Mouse (Mus musculus) liver, postnatal 0 days (tissue): ENCODE measurements around the gene Pde4d. TPM values are rescaled to one million over a fixed set of nuclear protein-coding genes. Genes with fewer than 3 reads are reported as not detected.

ENCODE experiments used
- ATAC-seq: fragments of 200-750 bp; cut with Nextera tagmentation; 2 replicates; pipeline ENCODE4 v1.8.0; 2017; ENCODE audit warnings: mild to moderate bottlenecking, moderate library complexity
- DNase-seq: peaks from one replicate; pipeline ENCODE4 v3.0.0-alpha.2; 2016
- H3K27ac ChIP-seq: fragments of 300-500 bp; sonication (generic); 2 replicates; pipeline ENCODE4 v1.5.1; 2014; ENCODE audit warnings: antibody characterized with exemption, moderate library complexity, mild to moderate bottlenecking, low read depth
- H3K27me3 ChIP-seq: fragments of 300-500 bp; sonication (generic); 2 replicates; pipeline ENCODE4 v1.6.1; 2014; ENCODE audit warnings: low read length, control low read depth, mixed read lengths; ENCODE audit not compliant: insufficient read depth
- H3K36me3 ChIP-seq: fragments of 300-500 bp; sonication (generic); replicated peaks from 2 replicates; pipeline ENCODE4 v1.6.1; 2014; ENCODE audit warnings: mild to moderate bottlenecking, control low read depth, low read length, moderate library complexity, mixed read lengths; ENCODE audit not compliant: insufficient read depth
- H3K4me1 ChIP-seq: fragments of 300-500 bp; sonication (generic); 2 replicates; pipeline ENCODE4 v1.6.1; 2014; ENCODE audit warnings: antibody characterized with exemption, mild to moderate bottlenecking, control low read depth; ENCODE audit not compliant: insufficient read depth
- H3K4me2 ChIP-seq: fragments of 300-500 bp; sonication (generic); 2 replicates; pipeline ENCODE4 v1.6.1; 2014; ENCODE audit warnings: low read depth, mild to moderate bottlenecking, low read length, moderate library complexity, mixed read lengths
- H3K4me3 ChIP-seq: fragments of 300-500 bp; sonication (generic); 2 replicates; pipeline ENCODE4 v1.5.1; 2014; ENCODE audit warnings: low read depth, low read length
- H3K9ac ChIP-seq: fragments of 300-500 bp; sonication (generic); replicated peaks from 2 replicates; pipeline ENCODE4 v1.6.1; 2014; ENCODE audit warnings: mild to moderate bottlenecking, moderate library complexity
- H3K9me3 ChIP-seq: fragments of 300-500 bp; sonication (generic); 2 replicates; pipeline ENCODE4 v1.6.1; 2016; ENCODE audit warnings: mild to moderate bottlenecking, control low read depth, low read length, mixed read lengths
- CTCF ChIP-seq: sonication (generic); IDR thresholded peaks from 2 replicates; pipeline ENCODE4 v1.5.1; 2016; ENCODE audit warnings: antibody characterized with exemption, low read depth
- EP300 ChIP-seq: IDR thresholded peaks from 2 replicates; pipeline ENCODE4 v1.6.1; 2016; ENCODE audit warnings: antibody characterized with exemption, low read depth, mild to moderate bottlenecking
- WGBS: fragments of 180-500 bp; shearing (Covaris S2); extraction: QIAGEN DNeasy Blood & Tissue Kit; methylation state at CpG from one replicate; pipeline ENCODE4 v1.1.7; 2014; ENCODE audit not compliant: insufficient replicate concordance; 5-methylcytosine and 5-hydroxymethylcytosine counted together
- polyA plus RNA-seq: library from polyadenylated mRNA; unstranded; fragments of >200 nt; fragmentation: Nextera tagmentation; extraction: Ambion mirVana; gene quantifications from 2 replicates; pipeline ENCODE4 v1.2.1, GENCODE M21; 2015

Gene Pde4d
- polyA plus RNA-seq, 1 experiment from 2014 or later = 6.1 TPM

- Histone ChIP-seq H3K4me3 (no peak overlapping the region), H3K27ac (no peak overlapping the region), H3K36me3 (no peaks in the 10 kb centered on the region), H3K27me3 (no peaks in the 10 kb centered on the region), H3K4me1 (no peaks in the 10 kb centered on the region), H3K9ac (no peak overlapping the region), H3K9me3 (no peaks in the 10 kb centered on the region), H3K4me2 (no peak overlapping the region)
- TF ChIP-seq EP300 (no peak), CTCF (no peak)
- DNase-seq (no peak), ATAC-seq (no peak)
- 86% methylated on average over 9 of the region's 9 CpGs for WGBS
These were observed 719.0 kb downstream of the Pde4d start for GRCm38 (mm10) chr13:109168556-109169334.

DNA sequence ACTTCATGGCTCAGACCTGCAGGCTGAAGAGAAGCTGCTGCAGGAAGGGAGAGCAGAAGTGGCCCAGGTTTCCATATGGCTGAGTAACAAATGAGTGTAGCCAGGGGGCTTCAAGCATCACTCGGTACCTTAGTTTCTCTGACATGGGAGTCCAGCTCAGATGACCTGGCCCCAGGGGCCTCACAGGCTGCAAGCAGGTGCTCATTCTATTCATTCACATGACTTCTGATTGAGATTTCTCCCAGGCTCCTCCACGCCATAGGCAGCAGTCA is 719.5 kb downstream of the Pde4d start:
- DNase-seq (no peak), ATAC-seq (no peak)
- H3K27me3 ChIP-seq = no peaks in the 10 kb centered on the region
- no peaks in the 10 kb centered on the region for H3K36me3 ChIP-seq
- TF ChIP-seq CTCF (no peak), EP300 (no peak)
- H3K9me3 ChIP-seq = no peaks in the 10 kb centered on the region
- no peak overlapping the region for H3K4me2 ChIP-seq
- H3K4me3 ChIP-seq = no peak overlapping the region
- 80% methylated on average over 2 of the region's 2 CpGs for WGBS
- H3K4me1 ChIP-seq = no peaks in the 10 kb centered on the region
- no peak overlapping the region for H3K9ac ChIP-seq
- no peak overlapping the region for H3K27ac ChIP-seq

DNA sequence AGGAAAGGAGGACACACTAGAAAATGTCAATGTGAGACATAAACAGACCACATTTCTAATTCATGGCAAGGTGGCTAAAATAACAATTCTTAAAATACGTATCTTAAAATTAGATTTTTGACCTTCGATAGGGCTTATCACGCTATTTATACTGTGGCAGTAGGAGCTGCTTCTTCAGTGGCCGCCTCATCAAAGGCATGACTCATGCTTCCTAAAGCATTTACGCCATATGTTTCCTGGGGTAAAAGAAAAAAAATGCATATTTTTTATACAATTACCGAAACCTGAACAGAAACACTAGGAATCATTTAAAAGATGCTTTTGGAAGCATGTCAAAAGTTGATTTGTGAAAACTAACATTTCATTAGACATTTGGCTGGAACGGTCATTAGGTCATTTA is 721.9 kb downstream of the Pde4d start:
- Histone ChIP-seq H3K27ac (no peak overlapping the region), H3K9ac (no peak overlapping the region), H3K4me3 (no peak overlapping the region), H3K27me3 (no peaks in the 10 kb centered on the region), H3K9me3 (no peaks in the 10 kb centered on the region), H3K4me1 (no peaks in the 10 kb centered on the region), H3K4me2 (no peak overlapping the region), H3K36me3 (no peaks in the 10 kb centered on the region)
- no peak for TF ChIP-seq EP300
- no peak for TF ChIP-seq CTCF
- WGBS = 56% methylated on average over 7 of the region's 7 CpGs
- no peak for DNase-seq
- ATAC-seq = no peak

DNA sequence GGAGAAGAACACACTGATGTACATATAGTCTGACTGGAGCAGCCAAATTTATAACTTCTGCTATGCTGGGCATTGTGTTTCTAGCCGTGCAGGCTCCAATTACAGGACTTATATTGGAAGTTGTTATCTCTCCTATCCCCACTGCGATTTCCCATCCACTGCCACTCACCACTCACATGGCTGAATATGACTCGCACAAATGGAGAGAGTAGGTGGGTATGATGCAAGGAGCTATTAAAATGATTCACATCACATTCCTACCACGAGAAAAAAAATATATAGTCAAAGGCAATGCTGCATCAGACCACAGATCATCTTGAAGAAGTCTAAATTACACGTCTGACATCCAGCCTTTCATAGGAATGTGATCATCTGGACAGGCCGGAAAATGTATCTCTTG is 725.5 kb downstream of the Pde4d start:
- Histone ChIP-seq H3K27me3 (no peaks in the 10 kb centered on the region), H3K4me2 (no peak overlapping the region), H3K9ac (no peak overlapping the region), H3K4me3 (no peak overlapping the region), H3K4me1 (no peaks in the 10 kb centered on the region), H3K27ac (no peak overlapping the region), H3K9me3 (no peaks in the 10 kb centered on the region), H3K36me3 (no peaks in the 10 kb centered on the region)
- DNase-seq (no peak), ATAC-seq (no peak)
- TF ChIP-seq CTCF (no peak), EP300 (no peak)
- 66% methylated on average over 6 of the region's 6 CpGs for WGBS

DNA sequence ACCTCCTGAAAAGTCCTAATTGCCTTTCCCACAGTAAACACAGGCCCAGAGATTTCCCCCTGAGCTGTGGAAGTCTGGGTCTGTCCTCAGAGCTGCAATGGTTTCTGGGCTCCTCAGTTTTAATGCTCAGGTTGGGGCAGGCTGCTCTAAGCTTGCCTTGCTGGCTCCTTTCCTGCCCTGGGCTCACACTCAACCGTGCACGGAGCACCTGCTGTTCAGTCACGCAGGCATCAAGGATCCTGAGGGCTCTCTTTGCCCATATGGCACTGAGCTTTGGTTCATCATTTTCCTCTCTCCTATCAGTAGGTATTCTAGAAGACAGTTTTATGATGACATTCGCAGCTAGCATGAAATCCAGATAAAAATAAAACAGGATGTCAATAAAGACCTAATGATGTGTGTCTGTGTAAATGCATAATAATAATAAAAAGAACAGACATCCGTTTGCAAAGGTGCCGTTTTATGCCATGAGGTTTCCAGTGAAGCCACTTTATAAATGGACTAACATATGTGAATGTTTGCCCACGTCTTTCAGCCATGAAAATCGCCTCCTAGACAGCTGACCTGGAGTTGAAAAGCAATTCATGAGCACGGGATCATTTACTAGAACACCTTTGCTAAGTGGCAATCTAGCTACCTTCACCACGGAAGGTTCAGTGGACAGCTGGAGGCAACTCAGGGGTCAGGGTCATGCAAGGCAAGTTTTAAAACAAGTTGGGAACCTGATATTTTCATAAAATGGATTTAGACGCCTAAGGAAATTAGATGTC is 726.3 kb downstream of the Pde4d start:
- Histone ChIP-seq H3K9ac (no peak overlapping the region), H3K27ac (no peak overlapping the region), H3K36me3 (no peaks in the 10 kb centered on the region), H3K4me3 (no peak overlapping the region), H3K4me2 (no peak overlapping the region), H3K4me1 (no peaks in the 10 kb centered on the region), H3K27me3 (no peaks in the 10 kb centered on the region), H3K9me3 (no peaks in the 10 kb centered on the region)
- TF ChIP-seq EP300 (no peak), CTCF (no peak)
- WGBS = 75% methylated on average over 11 of the region's 11 CpGs
- DNase-seq (no peak), ATAC-seq (no peak)

GRCm38 (mm10) chr13:109181363-109181762 is 731.6 kb downstream of the Pde4d start:
- no peaks in the 10 kb centered on the region for H3K36me3 ChIP-seq
- no peak overlapping the region for H3K4me3 ChIP-seq
- TF ChIP-seq CTCF (no peak), EP300 (no peak)
- ATAC-seq (no peak), DNase-seq (no peak)
- 75% methylated on average over 6 of the region's 6 CpGs for WGBS
- no peaks in the 10 kb centered on the region for H3K27me3 ChIP-seq
- H3K9ac ChIP-seq = no peak overlapping the region
- no peaks in the 10 kb centered on the region for H3K9me3 ChIP-seq
- no peak overlapping the region for H3K4me2 ChIP-seq
- no peak overlapping the region for H3K27ac ChIP-seq
- H3K4me1 ChIP-seq = no peaks in the 10 kb centered on the region
